Mouse (Mus musculus): ENCODE measurements around the gene 1700001K19Rik. TPM values are rescaled to one million over a fixed set of nuclear protein-coding genes. Genes with fewer than 3 reads are reported as not detected.

1700001K19Rik gene
- total RNA-seq, 2 experiments from 2014 or later = not detected

Small RNAs within 50 kb of the gene (microRNA-seq; reads per million reads assigned to microRNA genes)
- gene Gm27299 = 0 reads per million in 2 experiments

Other genes with a start within 250 kb of the 1700001K19Rik start
- 100 to 1,000 TPM; 250 to 255 TPM for gene Ppp2r5c, start 235.5 kb downstream of the 1700001K19Rik start, total RNA-seq (2021)
- 100 to 1,000 TPM; 301 to 319 TPM for gene Dync1h1, start 81.2 kb downstream of the 1700001K19Rik start, total RNA-seq (2021)
- 100 to 1,000 TPM; 938 to 989 TPM for gene Hsp90aa1, start 20.1 kb upstream of the 1700001K19Rik start, total RNA-seq (2021)
- gene Wdr20, start 55.3 kb upstream of the 1700001K19Rik start, total RNA-seq (2021) = 10 to 100 TPM; 36.9 to 42.8 TPM
- 1 to 10 TPM; 7.3 to 9.8 TPM for gene Mok, start 158.3 kb upstream of the 1700001K19Rik start, total RNA-seq (2021)
- 10 to 100 TPM in 1 of 2 experiments, 1 to 10 TPM in 1; 9.8 to 11.2 TPM for gene Zfp839, start 167.6 kb upstream of the 1700001K19Rik start, total RNA-seq (2021)
- 10 to 100 TPM; 83.3 to 87.3 TPM for gene Cinp, start 206.5 kb upstream of the 1700001K19Rik start, total RNA-seq (2021)
- 10 to 100 TPM; 38.5 to 39.7 TPM for gene Tecpr2, start 206.6 kb upstream of the 1700001K19Rik start, total RNA-seq (2021)